ENCODE assay signal across 8 mouse cellular contexts in the genomic region with DNA sequence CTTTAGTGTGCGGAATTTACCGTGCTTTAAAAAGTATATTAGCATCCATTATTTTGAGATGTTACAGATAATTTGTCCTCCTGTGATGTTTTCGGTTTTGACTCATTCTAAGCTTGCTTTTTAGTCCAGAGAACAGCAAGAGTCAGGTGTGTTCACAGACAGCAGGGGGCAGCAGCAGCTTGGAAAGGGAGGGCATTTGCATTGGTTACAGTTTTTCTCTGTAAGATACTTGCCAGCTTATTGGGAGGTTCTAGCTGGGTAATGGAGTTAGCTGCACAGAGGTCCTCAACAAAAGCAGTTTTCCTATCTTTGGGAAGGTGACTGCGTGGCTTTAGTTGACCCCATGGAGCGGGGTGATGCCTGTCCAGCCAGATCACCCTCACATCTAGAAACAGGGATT. TPM values are rescaled to one million over a fixed set of nuclear protein-coding genes. Genes with fewer than 3 reads are reported as not detected.
DNase-seq lines count a peak whose midpoint lies in the region; ATAC-seq and TF ChIP-seq lines count a peak whose summit lies in the region.

No protein-coding gene starts in this region.

- POLR2A ChIA-PET in Patski (lab: Charles Lee) = interaction anchor here (0.6 kb wide), 1 partner anchor 1186 kb away, joined by 4 read pairs; no protein-coding TSS in a partner anchor

- WGBS in hindbrain, embryonic 11.5 days = 91% methylated on average over 5 of the region's 5 CpGs
- WGBS in hindbrain, embryonic 13.5 days = 88% methylated on average over 5 of the region's 5 CpGs
- 92% methylated on average over 5 of the region's 5 CpGs for WGBS in midbrain, embryonic 14.5 days

- peak; percentile 92 for TF ChIP-seq CTCF in Patski (IDR thresholded peaks at IDR 0.05)

- H3K36me3 ChIP-seq in hindbrain, embryonic 11.5 days (ENCODE audit: control insufficient read depth, insufficient read depth, low read length) = 0 out of 2 replicates have a peak, but pooled peaks cover 5% of the 10 kb centered on the region
- H3K36me3 ChIP-seq in hindbrain, embryonic 13.5 days = peaks cover 49% of the 10 kb centered on the region
- H3K36me3 ChIP-seq in midbrain, embryonic 14.5 days (ENCODE audit: control insufficient read depth, insufficient read depth, low read length) = peaks cover 53% of the 10 kb centered on the region

- no peaks in the 10 kb centered on the region for H3K27me3 ChIP-seq in hindbrain, embryonic 11.5 days (ENCODE audit: control insufficient read depth, insufficient read depth, low read length)
- no peaks in the 10 kb centered on the region for H3K27me3 ChIP-seq in hindbrain, embryonic 13.5 days
- no peaks in the 10 kb centered on the region for H3K27me3 ChIP-seq in Patski
- no peaks in the 10 kb centered on the region for H3K27me3 ChIP-seq in midbrain, embryonic 14.5 days (ENCODE audit: control insufficient read depth, insufficient read depth, low read length)

- H3K4me1 ChIP-seq in hindbrain, embryonic 11.5 days (replicated peaks; ENCODE audit: control insufficient read depth, insufficient read depth, low read length) = no peaks in the 10 kb centered on the region
- H3K4me1 ChIP-seq in hindbrain, embryonic 13.5 days (replicated peaks) = 0 out of 2 replicates have a peak, but pooled peaks cover 5% of the 10 kb centered on the region
- H3K4me1 ChIP-seq in midbrain, embryonic 14.5 days (ENCODE audit: control insufficient read depth, insufficient read depth, low read length) = no peaks in the 10 kb centered on the region

- no peak overlapping the region for H3K4me2 ChIP-seq in hindbrain, embryonic 11.5 days (replicated peaks; ENCODE audit: low read depth, low read length)
- H3K4me2 ChIP-seq in hindbrain, embryonic 13.5 days = no peak overlapping the region
- no peak overlapping the region for H3K4me2 ChIP-seq in midbrain, embryonic 14.5 days (ENCODE audit: low read length)

- no peak overlapping the region for H3K9ac ChIP-seq in hindbrain, embryonic 11.5 days (ENCODE audit: low read depth, low read length)
- H3K9ac ChIP-seq in hindbrain, embryonic 13.5 days = no peak overlapping the region
- no peak overlapping the region for H3K9ac ChIP-seq in midbrain, embryonic 14.5 days (replicated peaks; ENCODE audit: low read length)

- no peak for ATAC-seq in hindbrain, embryonic 11.5 days (ENCODE audit: low FRiP score)
- no peak; the same call in 1 of the 2 replicates for ATAC-seq in hindbrain, embryonic 13.5 days (ENCODE audit: low FRiP score)
- ATAC-seq in Patski = no peak
- ATAC-seq in midbrain, embryonic 14.5 days (ENCODE audit: low FRiP score, low TSS enrichment) = no peak

- no peak overlapping the region for H3K27ac ChIP-seq in hindbrain, embryonic 11.5 days (ENCODE audit: low read depth, low read length)
- H3K27ac ChIP-seq in hindbrain, embryonic 13.5 days = no peak overlapping the region
- no peak overlapping the region for H3K27ac ChIP-seq in midbrain, embryonic 14.5 days (replicated peaks; ENCODE audit: low read depth, low read length)

- DNase-seq in hindbrain, embryonic 11.5 days (ENCODE audit: low spot score) = peak; percentile 79
- no peak for DNase-seq in Patski (ENCODE audit: low read depth, low spot score)
- peak; percentile 45 to 59 for DNase-seq in cerebellum, postnatal 4 days (ENCODE audit: low spot score in 2 of 2)
- peak; percentile 67 to 79 for DNase-seq in heart, postnatal 14 days
- DNase-seq in layer of hippocampus, postnatal 36 days = peak; percentile 65 to 74
- DNase-seq in midbrain, embryonic 14.5 days = peak; percentile 91
- DNase-seq in thymus, postnatal 0 days (ENCODE audit: low spot score) = peak; percentile 59

- H3K9me3 ChIP-seq in hindbrain, embryonic 11.5 days (ENCODE audit: control insufficient read depth, low read length) = no peaks in the 10 kb centered on the region
- no peaks in the 10 kb centered on the region for H3K9me3 ChIP-seq in hindbrain, embryonic 13.5 days
- H3K9me3 ChIP-seq in midbrain, embryonic 14.5 days (ENCODE audit: control insufficient read depth, low read length) = no peaks in the 10 kb centered on the region

- intact Hi-C loops in heart, postnatal 14 days (cut with DNase I) = loop anchor here (1.0 kb wide), 1 partner anchor 257 kb away; no protein-coding TSS in a partner anchor

- in situ Hi-C loops in Patski (cut with MboI; ENCODE audit: low pct_unique_long_range_greater_than_20kb) = loop anchor here (5.0 to 10.0 kb wide), 2 partner anchors 183 to 255 kb away; no protein-coding TSS in a partner anchor

- H3K4me3 ChIP-seq in hindbrain, embryonic 11.5 days (ENCODE audit: low read depth, low read length) = no peak overlapping the region
- H3K4me3 ChIP-seq in hindbrain, embryonic 13.5 days = no peak overlapping the region
- no peak overlapping the region for H3K4me3 ChIP-seq in midbrain, embryonic 14.5 days (replicated peaks; ENCODE audit: low read depth, low read length)

- CTCF ChIA-PET in Patski (lab: Charles Lee) = interaction anchor here (0.8 to 3.3 kb wide), 12 partner anchors 10 to 283 kb away, joined by 3 to 17 read pairs (median 4); partner anchors contain the start of gene Msh6

RNA-seq across cellular contexts. Expression of gene Msh2, which starts 19.8 kb away (rescaled TPM):
- 76.8 and 84.1 TPM in 2 replicates for polyA plus RNA-seq in hindbrain, embryonic 11.5 days (2014; fragmentation: Nextera tagmentation; extraction: Ambion mirVana)
- 69.4 and 70.5 TPM in 2 replicates for polyA plus RNA-seq in hindbrain, embryonic 13.5 days (2015; fragmentation: Nextera tagmentation; extraction: Ambion mirVana)
- polyA plus RNA-seq in Patski (2021) = 35.8 TPM
- 10 to 100 TPM; 12.1 to 13.1 TPM for total RNA-seq in heart, postnatal 14 days (2021)
- total RNA-seq in layer of hippocampus, postnatal 36 days (2021) = 10 to 100 TPM; 35.3 to 38.1 TPM
- polyA plus RNA-seq in midbrain, embryonic 14.5 days (2014; fragmentation: Nextera tagmentation; extraction: Ambion mirVana) = 41.4 and 54.4 TPM in 2 replicates
- polyA plus RNA-seq in thymus, postnatal 0 days (2015; fragmentation: Nextera tagmentation; extraction: Ambion mirVana) = 88.5 and 89.2 TPM in 2 replicates

RNA-seq across cellular contexts. Expression of gene Epcam, which starts 56.2 kb away (rescaled TPM):
- 23.5 and 28.2 TPM in 2 replicates for polyA plus RNA-seq in hindbrain, embryonic 11.5 days (2014; fragmentation: Nextera tagmentation; extraction: Ambion mirVana)
- 3.5 and 4.4 TPM in 2 replicates for polyA plus RNA-seq in hindbrain, embryonic 13.5 days (2015; fragmentation: Nextera tagmentation; extraction: Ambion mirVana)
- 0.30 TPM for polyA plus RNA-seq in Patski (2021)
- total RNA-seq in heart, postnatal 14 days (2021) = under 1 TPM; 0.32 to 0.48 TPM
- total RNA-seq in layer of hippocampus, postnatal 36 days (2021) = under 1 TPM; 0.32 to 0.43 TPM
- 3.0 and 3.8 TPM in 2 replicates for polyA plus RNA-seq in midbrain, embryonic 14.5 days (2014; fragmentation: Nextera tagmentation; extraction: Ambion mirVana)
- polyA plus RNA-seq in thymus, postnatal 0 days (2015; fragmentation: Nextera tagmentation; extraction: Ambion mirVana) = 95.8 and 102 TPM in 2 replicates
